Mouse (Mus musculus) monocyte, adult 5-6 weeks (primary cell): ENCODE results near the gene Ikzf4. TPM values are rescaled to one million over a fixed set of nuclear protein-coding genes. Genes with fewer than 3 reads are reported as not detected.
"Not testable (repeated sequence)": the region's sequence is repeated elsewhere in the genome, so short reads cannot be mapped to it uniquely, and the experiment has no call there.

Experiments used
- ATAC-seq: fragments of 153-309, 156-312 bp; replicated peaks from 2 replicates; pipeline ENCODE4 v1.8.0; 2017; ENCODE audit warnings: mild to moderate bottlenecking; ENCODE audit not compliant: low TSS enrichment, insufficient number of reproducible peaks, severe bottlenecking, poor library complexity, low FRiP score
- total RNA-seq: library from RNA; stranded (forward); fragments of 200-1000, 200-491, 200-594 nt; gene quantifications from 3 replicates; pipeline ENCODE4 v1.2.3, GENCODE M21; 2017

The Ikzf4 gene
- total RNA-seq, 1 experiment from 2014 or later = not detected

- ATAC-seq = no peak
Observed at GRCm38 (mm10) chr10:128620241-128620640, 25.6 kb downstream of the Ikzf4 start.

- not testable (repeated sequence) for ATAC-seq
Observed at GRCm38 (mm10) chr10:128619148-128619547, 26.6 kb downstream of the Ikzf4 start.

GRCm38 (mm10) chr10:128618570-128618969, 27.2 kb downstream of the Ikzf4 start:
- ATAC-seq = no peak

- ATAC-seq = not testable (repeated sequence)
Observed at GRCm38 (mm10) chr10:128615798-128616448, 29.9 kb downstream of the Ikzf4 start.

- no peak for ATAC-seq
Observed at GRCm38 (mm10) chr10:128614934-128615333, 30.9 kb downstream of the Ikzf4 start.

GRCm38 (mm10) chr10:128613820-128614219, 32.0 kb downstream of the Ikzf4 start:
- not testable (repeated sequence) for ATAC-seq

GRCm38 (mm10) chr10:128613154-128613440, 32.7 kb downstream of the Ikzf4 start:
- ATAC-seq = no peak

- peak; percentile 90 for ATAC-seq
Observed at GRCm38 (mm10) chr10:128612433-128613153, 33.2 kb downstream of the Ikzf4 start.

- ATAC-seq = no peak
Observed at GRCm38 (mm10) chr10:128606483-128606882, 39.3 kb downstream of the Ikzf4 start.

GRCm38 (mm10) chr10:128602470-128603128, 43.2 kb downstream of the Ikzf4 start:
- no peak for ATAC-seq

GRCm38 (mm10) chr10:128601499-128601898, 44.3 kb downstream of the Ikzf4 start:
- ATAC-seq = no peak

- no peak for ATAC-seq
Observed at GRCm38 (mm10) chr10:128598476-128598875, 47.3 kb downstream of the Ikzf4 start.

GRCm38 (mm10) chr10:128592797-128593196, 53.0 kb downstream of the Ikzf4 start:
- no peak for ATAC-seq

- ATAC-seq = no peak
Observed at GRCm38 (mm10) chr10:128591436-128591835, 54.4 kb downstream of the Ikzf4 start.

GRCm38 (mm10) chr10:128590193-128590690, 55.5 kb downstream of the Ikzf4 start:
- peak; percentile 42; the same call in 1 of the 2 replicates for ATAC-seq

- no peak; the same call in 1 of the 2 replicates for ATAC-seq
Observed at GRCm38 (mm10) chr10:128589464-128590192, 56.2 kb downstream of the Ikzf4 start, which contains the start of gene Erbb3. Erbb3 (minus strand) TSS chr10:128589652.

GRCm38 (mm10) chr10:128588775-128589463, 56.9 kb downstream of the Ikzf4 start:
- ATAC-seq = no peak

GRCm38 (mm10) chr10:128588136-128588535, 57.7 kb downstream of the Ikzf4 start:
- ATAC-seq = no peak
